Mouse (Mus musculus): ENCODE results near the gene Rdh5. TPM values are rescaled to one million over a fixed set of nuclear protein-coding genes. Genes with fewer than 3 reads are reported as not detected.

Rdh5 gene
- polyA plus RNA-seq, 1 experiment from 2014 or later, result 14.2 TPM

GRCm38 (mm10) chr10:128889846-128890245, 32.8 kb downstream of the Rdh5 start:
- Histone ChIP-seq H3K4me1 (peaks cover 34% of the 10 kb centered on the region), H3K27ac (peak overlapping the region; percentile 96)

GRCm38 (mm10) chr10:128888941-128889827, 33.5 kb downstream of the Rdh5 start:
- WGBS, result 2% methylated on average over 6 of the region's 7 CpGs
- Histone ChIP-seq H3K27ac (peak overlapping the region; percentile 96), H3K27me3 (no peaks in the 10 kb centered on the region), H3K9me3 (no peaks in the 10 kb centered on the region), H3K36me3 (peaks cover 28% of the 10 kb centered on the region), H3K9ac (peak overlapping the region; percentile 79), H3K4me3 (peak overlapping the region; percentile 81), H3K4me1 (peaks cover 34% of the 10 kb centered on the region), H3K4me2 (replicated peaks) (peak overlapping the region; percentile 89)
- peak; percentile 73 for ATAC-seq (ENCODE audit: insufficient number of reproducible peaks, insufficient read depth, low FRiP score, low TSS enrichment)

More at GRCm38 (mm10) chr10:128889846-128890245, 32.8 kb downstream of the Rdh5 start:
- H3K4me3 ChIP-seq, result peak overlapping the region; percentile 81
- peak overlapping the region; percentile 89 for H3K4me2 ChIP-seq (replicated peaks)
- H3K9me3 ChIP-seq, result no peaks in the 10 kb centered on the region
- peaks cover 28% of the 10 kb centered on the region for H3K36me3 ChIP-seq
- H3K27me3 ChIP-seq, result no peaks in the 10 kb centered on the region
- 16% methylated on average over 1 of the region's 2 CpGs for WGBS
- peak overlapping the region; percentile 79 for H3K9ac ChIP-seq
- ATAC-seq (ENCODE audit: insufficient number of reproducible peaks, insufficient read depth, low FRiP score, low TSS enrichment), result no peak

- ATAC-seq (ENCODE audit: insufficient number of reproducible peaks, insufficient read depth, low FRiP score, low TSS enrichment), result no peak
- Histone ChIP-seq H3K27ac (no peak overlapping the region), H3K4me1 (no peaks in the 10 kb centered on the region), H3K36me3 (peaks cover 52% of the 10 kb centered on the region), H3K4me3 (no peak overlapping the region), H3K9ac (no peak overlapping the region), H3K27me3 (no peaks in the 10 kb centered on the region), H3K9me3 (no peaks in the 10 kb centered on the region), H3K4me2 (replicated peaks) (no peak overlapping the region)
- 91% methylated on average over 5 of the region's 5 CpGs for WGBS
These were observed 40.6 kb downstream of the Rdh5 start for GRCm38 (mm10) chr10:128882067-128882466.

GRCm38 (mm10) chr10:128878811-128879210, 43.9 kb downstream of the Rdh5 start:
- ATAC-seq (ENCODE audit: insufficient number of reproducible peaks, insufficient read depth, low FRiP score, low TSS enrichment), result no peak
- Histone ChIP-seq H3K4me2 (replicated peaks) (no peak overlapping the region), H3K36me3 (peaks cover 49% of the 10 kb centered on the region), H3K9ac (no peak overlapping the region), H3K27me3 (no peaks in the 10 kb centered on the region), H3K27ac (no peak overlapping the region), H3K9me3 (no peaks in the 10 kb centered on the region), H3K4me1 (no peaks in the 10 kb centered on the region), H3K4me3 (no peak overlapping the region)
- 73% methylated on average over 2 of the region's 2 CpGs for WGBS

- ATAC-seq (ENCODE audit: insufficient number of reproducible peaks, insufficient read depth, low FRiP score, low TSS enrichment), result no peak
- Histone ChIP-seq H3K9ac (no peak overlapping the region), H3K9me3 (no peaks in the 10 kb centered on the region), H3K27me3 (no peaks in the 10 kb centered on the region), H3K4me1 (no peaks in the 10 kb centered on the region), H3K4me2 (replicated peaks) (no peak overlapping the region), H3K36me3 (peaks cover 49% of the 10 kb centered on the region), H3K4me3 (no peak overlapping the region), H3K27ac (no peak overlapping the region; the same call in 1 of the 2 replicates)
These were observed 44.4 kb downstream of the Rdh5 start for GRCm38 (mm10) chr10:128878291-128878690.

GRCm38 (mm10) chr10:128870341-128870740, 52.3 kb downstream of the Rdh5 start:
- Histone ChIP-seq H3K27me3 (no peaks in the 10 kb centered on the region), H3K4me1 (no peaks in the 10 kb centered on the region), H3K9ac (no peak overlapping the region), H3K4me2 (replicated peaks) (no peak overlapping the region), H3K9me3 (no peaks in the 10 kb centered on the region), H3K4me3 (no peak overlapping the region), H3K27ac (no peak overlapping the region), H3K36me3 (peaks cover 52% of the 10 kb centered on the region)
- WGBS, result 85% methylated on average over 3 of the region's 3 CpGs
- ATAC-seq (ENCODE audit: insufficient number of reproducible peaks, insufficient read depth, low FRiP score, low TSS enrichment), result no peak

GRCm38 (mm10) chr10:128866518-128866917, 56.2 kb downstream of the Rdh5 start:
- H3K9ac ChIP-seq, result no peak overlapping the region
- no peak overlapping the region for H3K4me2 ChIP-seq (replicated peaks)
- no peak overlapping the region for H3K4me3 ChIP-seq
- no peak overlapping the region for H3K27ac ChIP-seq
- WGBS, result 96% methylated on average over 1 of the region's 1 CpGs
- peaks cover 35% of the 10 kb centered on the region for H3K36me3 ChIP-seq
- no peaks in the 10 kb centered on the region for H3K4me1 ChIP-seq
- no peaks in the 10 kb centered on the region for H3K27me3 ChIP-seq
- H3K9me3 ChIP-seq, result no peaks in the 10 kb centered on the region
- ATAC-seq (ENCODE audit: insufficient number of reproducible peaks, insufficient read depth, low FRiP score, low TSS enrichment), result no peak

- 80% methylated on average over 3 of the region's 3 CpGs for WGBS
- Histone ChIP-seq H3K36me3 (peaks cover 33% of the 10 kb centered on the region), H3K9me3 (no peaks in the 10 kb centered on the region), H3K9ac (no peak overlapping the region), H3K27me3 (no peaks in the 10 kb centered on the region), H3K4me1 (no peaks in the 10 kb centered on the region), H3K27ac (no peak overlapping the region), H3K4me2 (replicated peaks) (no peak overlapping the region), H3K4me3 (no peak overlapping the region)
- ATAC-seq (ENCODE audit: insufficient number of reproducible peaks, insufficient read depth, low FRiP score, low TSS enrichment), result no peak
These were observed 56.6 kb downstream of the Rdh5 start for GRCm38 (mm10) chr10:128866042-128866441.

Other genes starting within 250 kb of the Rdh5 start
- 18.5 and 19.5 TPM in 2 replicates for gene Suox, start 248.8 kb downstream of the Rdh5 start, polyA plus RNA-seq (2016; fragmentation: Nextera tagmentation; extraction: Ambion mirVana)
- 80.0 and 85.6 TPM in 2 replicates for gene Rab5b, start 226.6 kb downstream of the Rdh5 start, polyA plus RNA-seq (2016; fragmentation: Nextera tagmentation; extraction: Ambion mirVana)
- gene Pmel, start 218.7 kb downstream of the Rdh5 start, polyA plus RNA-seq (2016; fragmentation: Nextera tagmentation; extraction: Ambion mirVana), result 26.3 and 48.0 TPM in 2 replicates
- gene Cdk2, start 217.9 kb downstream of the Rdh5 start, polyA plus RNA-seq (2016; fragmentation: Nextera tagmentation; extraction: Ambion mirVana), result 134 and 143 TPM in 2 replicates
- gene Dgka, start 178.0 kb downstream of the Rdh5 start, polyA plus RNA-seq (2016; fragmentation: Nextera tagmentation; extraction: Ambion mirVana), result 9.3 and 10.4 TPM in 2 replicates
- 48.9 and 53.1 TPM in 2 replicates for gene Pym1, start 175.0 kb downstream of the Rdh5 start, polyA plus RNA-seq (2016; fragmentation: Nextera tagmentation; extraction: Ambion mirVana)
- 0.42 and 0.93 TPM in 2 replicates for gene Mmp19, start 132.0 kb downstream of the Rdh5 start, polyA plus RNA-seq (2016; fragmentation: Nextera tagmentation; extraction: Ambion mirVana)
- 55.6 and 60.5 TPM in 2 replicates for gene Dnajc14, start 118.8 kb downstream of the Rdh5 start, polyA plus RNA-seq (2016; fragmentation: Nextera tagmentation; extraction: Ambion mirVana)
- 24.8 and 25.7 TPM in 2 replicates for gene Tmem198b, start 118.5 kb downstream of the Rdh5 start, polyA plus RNA-seq (2016; fragmentation: Nextera tagmentation; extraction: Ambion mirVana)
- gene Sarnp, start 105.6 kb downstream of the Rdh5 start, polyA plus RNA-seq (2016; fragmentation: Nextera tagmentation; extraction: Ambion mirVana), result 227 and 230 TPM in 2 replicates
- 31.5 and 35.5 TPM in 2 replicates for gene Ormdl2, start 101.2 kb downstream of the Rdh5 start, polyA plus RNA-seq (2016; fragmentation: Nextera tagmentation; extraction: Ambion mirVana)
- gene Gdf11, start 31.2 kb downstream of the Rdh5 start, polyA plus RNA-seq (2016; fragmentation: Nextera tagmentation; extraction: Ambion mirVana), result 10.8 and 11.9 TPM in 2 replicates
- gene Cd63, start 21.9 kb downstream of the Rdh5 start, polyA plus RNA-seq (2016; fragmentation: Nextera tagmentation; extraction: Ambion mirVana), result 459 and 465 TPM in 2 replicates
- 210 and 215 TPM in 2 replicates for gene Bloc1s1, start 1.1 kb upstream of the Rdh5 start, polyA plus RNA-seq (2016; fragmentation: Nextera tagmentation; extraction: Ambion mirVana)
- gene Itga7, start 10.9 kb upstream of the Rdh5 start, polyA plus RNA-seq (2016; fragmentation: Nextera tagmentation; extraction: Ambion mirVana), result 5.2 TPM in 2 replicates
- gene Mettl7b, start 38.1 kb upstream of the Rdh5 start, polyA plus RNA-seq (2016; fragmentation: Nextera tagmentation; extraction: Ambion mirVana), result 0.13 TPM in 1 of 2 replicates, not detected in the other
- gene Olfr9, start 66.5 kb upstream of the Rdh5 start, polyA plus RNA-seq (2016; fragmentation: Nextera tagmentation; extraction: Ambion mirVana), result not detected in 2 replicates
- not detected in 2 replicates for gene Olfr763, start 87.9 kb upstream of the Rdh5 start, polyA plus RNA-seq (2016; fragmentation: Nextera tagmentation; extraction: Ambion mirVana)
- gene Olfr764-ps1, start 117.0 kb upstream of the Rdh5 start, polyA plus RNA-seq (2016; fragmentation: Nextera tagmentation; extraction: Ambion mirVana), result not detected in 2 replicates
- not detected in 2 replicates for gene Olfr765, start 127.1 kb upstream of the Rdh5 start, polyA plus RNA-seq (2016; fragmentation: Nextera tagmentation; extraction: Ambion mirVana)
- gene Olfr766-ps1, start 146.1 kb upstream of the Rdh5 start, polyA plus RNA-seq (2016; fragmentation: Nextera tagmentation; extraction: Ambion mirVana), result not detected in 2 replicates
- not detected in 2 replicates for gene Olfr767, start 160.0 kb upstream of the Rdh5 start, polyA plus RNA-seq (2016; fragmentation: Nextera tagmentation; extraction: Ambion mirVana)
- not detected in 2 replicates for gene Olfr768, start 176.5 kb upstream of the Rdh5 start, polyA plus RNA-seq (2016; fragmentation: Nextera tagmentation; extraction: Ambion mirVana)
- not detected in 2 replicates for gene Olfr769, start 195.0 kb upstream of the Rdh5 start, polyA plus RNA-seq (2016; fragmentation: Nextera tagmentation; extraction: Ambion mirVana)
- not detected in 2 replicates for gene Olfr770, start 216.1 kb upstream of the Rdh5 start, polyA plus RNA-seq (2016; fragmentation: Nextera tagmentation; extraction: Ambion mirVana)
- not detected in 2 replicates for gene Olfr771, start 241.9 kb upstream of the Rdh5 start, polyA plus RNA-seq (2016; fragmentation: Nextera tagmentation; extraction: Ambion mirVana)